Mouse (Mus musculus) hindbrain, embryonic 16.5 days (tissue): ENCODE results near the gene Ankrd2. TPM values are rescaled to one million over a fixed set of nuclear protein-coding genes. Genes with fewer than 3 reads are reported as not detected.

Experiments
- ATAC-seq: fragments of 200-750 bp; cut with Nextera tagmentation; 2 replicates; pipeline ENCODE4 v1.8.0; 2017; ENCODE audit warnings: moderate TSS enrichment, moderate library complexity
- H3K27ac ChIP-seq: fragments of 300-500 bp; sonication (generic); 2 replicates; pipeline ENCODE4 v1.5.1; 2014; ENCODE audit warnings: low read depth, mild to moderate bottlenecking, control low read depth, low read length, moderate library complexity
- H3K27me3 ChIP-seq: fragments of 300-500 bp; sonication (generic); replicated peaks from 2 replicates; pipeline ENCODE4 v1.6.1; 2014; ENCODE audit warnings: low read length; ENCODE audit not compliant: control insufficient read depth, insufficient read depth
- H3K36me3 ChIP-seq: fragments of 300-500 bp; sonication (generic); 2 replicates; pipeline ENCODE4 v1.6.1; 2014; ENCODE audit warnings: mild to moderate bottlenecking, low read length, moderate library complexity, mixed read lengths; ENCODE audit not compliant: control insufficient read depth, insufficient read depth
- H3K4me1 ChIP-seq: fragments of 300-500 bp; sonication (generic); 2 replicates; pipeline ENCODE4 v1.6.1; 2014; ENCODE audit warnings: low read depth, low read length; ENCODE audit not compliant: control insufficient read depth, insufficient read depth
- H3K4me2 ChIP-seq: fragments of 300-500 bp; sonication (generic); 2 replicates; pipeline ENCODE4 v1.6.1; 2014; ENCODE audit warnings: mild to moderate bottlenecking, low read length, control low read depth, moderate library complexity
- H3K4me3 ChIP-seq: fragments of 300-500 bp; sonication (generic); 2 replicates; pipeline ENCODE4 v1.5.1; 2014; ENCODE audit warnings: mild to moderate bottlenecking, low read length, control low read depth, moderate library complexity
- H3K9ac ChIP-seq: fragments of 300-500 bp; sonication (generic); 2 replicates; pipeline ENCODE4 v1.6.1; 2014; ENCODE audit warnings: low read depth, mild to moderate bottlenecking, control low read depth, low read length, moderate library complexity
- H3K9me3 ChIP-seq: fragments of 300-500 bp; sonication (generic); 2 replicates; pipeline ENCODE4 v1.6.1; 2014; ENCODE audit warnings: mild to moderate bottlenecking, low read length, moderate library complexity; ENCODE audit not compliant: control insufficient read depth
- WGBS: fragments of 180-500 bp; shearing (Covaris S2); extraction: QIAGEN DNeasy Blood & Tissue Kit; methylation state at CpG from one replicate; pipeline ENCODE4 v1.1.7; 2014; 5-methylcytosine and 5-hydroxymethylcytosine counted together
- polyA plus RNA-seq: library from polyadenylated mRNA; unstranded; fragments of >200 nt; fragmentation: Nextera tagmentation; extraction: Ambion mirVana; gene quantifications from 2 replicates; pipeline ENCODE4 v1.2.1, GENCODE M21; 2015

Ankrd2 gene
- polyA plus RNA-seq, 1 experiment from 2014 or later, result 1.1 TPM

GRCm38 (mm10) chr19:42090637-42091141, 54.9 kb downstream of the Ankrd2 start:
- H3K27me3 ChIP-seq, result no peaks in the 10 kb centered on the region
- peaks cover 22% of the 10 kb centered on the region for H3K4me1 ChIP-seq
- H3K36me3 ChIP-seq, result no peaks in the 10 kb centered on the region
- peak overlapping the region; percentile 90 for H3K27ac ChIP-seq
- no peaks in the 10 kb centered on the region for H3K9me3 ChIP-seq
- H3K4me2 ChIP-seq, result peak overlapping the region; percentile 80
- under 1% methylated on average over 52 of the region's 52 CpGs for WGBS
- peak overlapping the region; percentile 99 for H3K4me3 ChIP-seq
- ATAC-seq, result peak; percentile 60
- H3K9ac ChIP-seq, result peak overlapping the region; percentile 94

Other genes starting within 250 kb of the Ankrd2 start
- gene Arhgap19, start 234.0 kb upstream of the Ankrd2 start, polyA plus RNA-seq, result 3.8 and 5.9 TPM in 2 replicates
- gene Frat1, start 206.0 kb upstream of the Ankrd2 start, polyA plus RNA-seq, result 18.2 and 19.6 TPM in 2 replicates
- gene Frat2, start 187.9 kb upstream of the Ankrd2 start, polyA plus RNA-seq, result 4.3 and 4.6 TPM in 2 replicates
- gene Rrp12, start 139.8 kb upstream of the Ankrd2 start, polyA plus RNA-seq, result 16.6 and 21.2 TPM in 2 replicates
- gene Pgam1, start 124.1 kb upstream of the Ankrd2 start, polyA plus RNA-seq, result 619 and 637 TPM in 2 replicates
- gene Exosc1, start 102.6 kb upstream of the Ankrd2 start, polyA plus RNA-seq, result 52.4 and 55.9 TPM in 2 replicates
- gene Zdhhc16, start 102.5 kb upstream of the Ankrd2 start, polyA plus RNA-seq, result 91.3 and 91.4 TPM in 2 replicates
- gene Mms19, start 54.8 kb upstream of the Ankrd2 start, polyA plus RNA-seq, result 30.0 and 31.3 TPM in 2 replicates
- gene Ubtd1, start 54.2 kb upstream of the Ankrd2 start, polyA plus RNA-seq, result 13.4 and 15.2 TPM in 2 replicates
- 2.0 and 2.4 TPM in 2 replicates for gene Hoga1, start 9.6 kb downstream of the Ankrd2 start, polyA plus RNA-seq
- not detected in 2 replicates for gene 4933411K16Rik, start 16.2 kb downstream of the Ankrd2 start, polyA plus RNA-seq
- gene Morn4, start 50.4 kb downstream of the Ankrd2 start, polyA plus RNA-seq, result 137 and 139 TPM in 2 replicates
- 9.6 and 23.9 TPM in 2 replicates for gene Pi4k2a, start 54.5 kb downstream of the Ankrd2 start, polyA plus RNA-seq
- 12.2 and 12.6 TPM in 2 replicates for gene Avpi1, start 93.1 kb downstream of the Ankrd2 start, polyA plus RNA-seq
- gene Marveld1, start 111.4 kb downstream of the Ankrd2 start, polyA plus RNA-seq, result 1.5 and 2.3 TPM in 2 replicates
- gene Zfyve27, start 128.0 kb downstream of the Ankrd2 start, polyA plus RNA-seq, result 56.4 and 62.4 TPM in 2 replicates
- gene Sfrp5, start 166.3 kb downstream of the Ankrd2 start, polyA plus RNA-seq, result 2.7 and 3.5 TPM in 2 replicates
- gene Golga7b, start 211.6 kb downstream of the Ankrd2 start, polyA plus RNA-seq, result 69.5 and 73.9 TPM in 2 replicates